Mouse (Mus musculus): ENCODE measurements around the gene Plek2. TPM values are rescaled to one million over a fixed set of nuclear protein-coding genes. Genes with fewer than 3 reads are reported as not detected.
"Not testable (repeated sequence)": the region's sequence is repeated elsewhere in the genome, so short reads cannot be mapped to it uniquely, and the experiment has no call there.

Gene Plek2
- polyA plus RNA-seq, 1 experiment: 0.22 TPM

DNA sequence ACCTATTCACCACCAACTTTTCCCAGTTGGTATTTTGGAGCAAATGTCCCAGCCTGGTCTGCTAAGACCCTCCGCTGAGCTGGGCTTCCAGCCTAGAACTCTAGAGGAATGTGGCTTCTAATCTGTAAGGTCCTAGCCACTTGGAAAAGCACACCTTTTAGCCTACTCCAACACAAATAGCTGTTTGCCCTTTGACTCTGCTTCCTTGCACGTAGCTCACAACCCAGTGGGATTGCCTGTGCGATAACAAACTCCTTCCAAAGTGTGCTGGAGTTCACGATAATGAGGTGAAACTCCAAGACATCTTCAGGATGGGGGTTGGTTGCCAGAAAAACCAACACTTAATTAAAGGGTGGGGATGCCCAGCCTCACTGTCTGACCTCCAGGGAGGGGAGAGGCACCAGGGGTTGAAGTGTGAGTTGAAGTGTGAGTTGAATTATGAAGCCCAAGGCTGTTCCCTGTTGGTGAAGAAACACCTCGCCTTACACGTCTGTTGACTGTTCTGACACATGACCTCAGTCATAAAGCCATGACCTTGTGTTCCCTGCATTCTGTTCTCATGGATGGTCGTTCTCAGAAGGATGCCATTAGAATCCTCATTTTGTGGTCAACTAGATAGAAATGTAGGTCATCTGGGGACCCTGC lies 32.8 kb upstream of the Plek2 start:
- H3K4me1 ChIP-seq (ENCODE audit: control insufficient read depth, insufficient read depth, low read length): no peaks in the 10 kb centered on the region
- no peaks in the 10 kb centered on the region for H3K27me3 ChIP-seq (ENCODE audit: control insufficient read depth, insufficient read depth, low read length)
- no peak for TF ChIP-seq POLR2A (IDR thresholded peaks at IDR 0.05; ENCODE audit: control insufficient read depth, low read depth, low read length)
- no peak overlapping the region for H3K27ac ChIP-seq (ENCODE audit: control insufficient read depth, insufficient read depth, low read depth, low read length)
- H3K4me3 ChIP-seq (ENCODE audit: control insufficient read depth, low read depth, low read length): no peak overlapping the region
- H3K36me3 ChIP-seq (ENCODE audit: control insufficient read depth, insufficient read depth, low read length): no peaks in the 10 kb centered on the region

DNA sequence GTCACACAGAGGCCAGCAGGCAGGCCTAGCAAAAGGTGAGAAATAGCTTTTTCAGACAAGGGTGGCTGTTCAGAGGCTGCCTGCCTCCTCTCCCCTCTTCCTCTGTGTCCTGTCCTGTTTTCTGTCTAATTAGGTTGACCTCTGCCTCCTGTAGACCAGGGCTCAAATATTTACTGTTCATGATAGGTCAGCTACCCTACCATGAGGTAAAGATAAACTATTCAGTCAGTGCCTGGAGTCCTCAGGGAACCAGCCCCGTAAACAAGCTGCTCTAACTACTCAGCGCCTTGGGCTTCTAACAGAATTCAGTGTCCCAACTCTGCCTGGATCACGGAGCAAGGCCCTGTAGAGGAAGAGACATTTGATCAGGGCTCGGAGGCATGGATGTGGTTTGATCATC lies 29.7 kb upstream of the Plek2 start:
- TF ChIP-seq CTCF (IDR thresholded peaks at IDR 0.05; ENCODE audit: control insufficient read depth, insufficient read depth, insufficient replicate concordance, low read depth, low read length) (no peak), POLR2A (IDR thresholded peaks at IDR 0.05; ENCODE audit: control insufficient read depth, low read depth, low read length) (no peak)
- H3K27ac ChIP-seq (ENCODE audit: control insufficient read depth, insufficient read depth, low read depth, low read length): no peak overlapping the region
- no peak overlapping the region for H3K4me3 ChIP-seq (ENCODE audit: control insufficient read depth, low read depth, low read length)
- no peaks in the 10 kb centered on the region for H3K27me3 ChIP-seq (ENCODE audit: control insufficient read depth, insufficient read depth, low read length)
- no peaks in the 10 kb centered on the region for H3K4me1 ChIP-seq (ENCODE audit: control insufficient read depth, insufficient read depth, low read length)
- no peaks in the 10 kb centered on the region for H3K36me3 ChIP-seq (ENCODE audit: control insufficient read depth, insufficient read depth, low read length)

DNA sequence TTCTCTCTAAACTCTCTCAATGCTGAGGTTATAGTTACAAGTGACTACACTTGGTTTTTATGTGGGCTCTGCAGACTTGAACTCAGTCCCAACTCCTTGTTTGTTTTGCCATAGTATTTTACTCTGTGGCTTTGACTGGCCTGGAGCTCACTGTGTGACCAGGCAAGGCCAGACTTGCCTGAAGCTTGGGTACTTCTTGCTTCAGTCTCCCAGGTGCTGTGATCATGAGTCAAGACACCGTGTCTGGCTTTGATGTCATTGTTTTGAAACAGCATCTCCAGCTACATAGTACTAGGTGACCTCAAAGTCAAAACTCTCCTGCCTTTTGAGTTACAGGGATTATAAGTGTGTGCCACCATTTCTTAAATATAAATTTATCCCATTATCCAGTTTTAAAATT lies 23.1 kb upstream of the Plek2 start:
- no peaks in the 10 kb centered on the region for H3K36me3 ChIP-seq (ENCODE audit: control insufficient read depth, insufficient read depth, low read length)
- no peak overlapping the region for H3K27ac ChIP-seq (ENCODE audit: control insufficient read depth, insufficient read depth, low read depth, low read length)
- H3K27me3 ChIP-seq (ENCODE audit: control insufficient read depth, insufficient read depth, low read length): no peaks in the 10 kb centered on the region
- TF ChIP-seq POLR2A (IDR thresholded peaks at IDR 0.05; ENCODE audit: control insufficient read depth, low read depth, low read length) (no peak), CTCF (IDR thresholded peaks at IDR 0.05; ENCODE audit: control insufficient read depth, insufficient read depth, insufficient replicate concordance, low read depth, low read length) (no peak)
- H3K4me3 ChIP-seq (ENCODE audit: control insufficient read depth, low read depth, low read length): no peak overlapping the region
- no peaks in the 10 kb centered on the region for H3K4me1 ChIP-seq (ENCODE audit: control insufficient read depth, insufficient read depth, low read length)

DNA sequence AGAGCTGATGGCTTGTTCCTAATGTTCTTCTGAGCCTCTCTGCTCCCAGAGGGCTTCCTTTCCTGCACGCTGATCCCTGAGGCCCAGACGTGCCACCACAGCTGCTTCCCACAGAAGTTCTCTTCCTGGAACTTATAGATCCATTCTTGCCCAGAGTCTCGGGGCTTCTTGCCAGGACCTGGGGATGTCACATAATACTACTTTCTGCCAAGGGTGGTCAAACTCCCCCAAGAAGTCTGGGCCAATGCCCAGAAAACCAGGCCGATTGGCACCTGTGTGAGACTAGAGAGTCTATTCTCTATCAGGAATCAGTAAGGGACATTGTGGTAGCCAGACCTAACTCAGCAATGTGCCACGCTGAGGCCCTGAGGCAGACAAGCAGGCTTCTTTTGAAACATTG lies 20.5 kb upstream of the Plek2 start:
- no peaks in the 10 kb centered on the region for H3K4me1 ChIP-seq (ENCODE audit: control insufficient read depth, insufficient read depth, low read length)
- TF ChIP-seq POLR2A (IDR thresholded peaks at IDR 0.05; ENCODE audit: control insufficient read depth, low read depth, low read length) (no peak), CTCF (IDR thresholded peaks at IDR 0.05; ENCODE audit: control insufficient read depth, insufficient read depth, insufficient replicate concordance, low read depth, low read length) (no peak)
- no peaks in the 10 kb centered on the region for H3K36me3 ChIP-seq (ENCODE audit: control insufficient read depth, insufficient read depth, low read length)
- H3K27ac ChIP-seq (ENCODE audit: control insufficient read depth, insufficient read depth, low read depth, low read length): no peak overlapping the region
- no peak overlapping the region for H3K4me3 ChIP-seq (ENCODE audit: control insufficient read depth, low read depth, low read length)
- no peaks in the 10 kb centered on the region for H3K27me3 ChIP-seq (ENCODE audit: control insufficient read depth, insufficient read depth, low read length)

DNA sequence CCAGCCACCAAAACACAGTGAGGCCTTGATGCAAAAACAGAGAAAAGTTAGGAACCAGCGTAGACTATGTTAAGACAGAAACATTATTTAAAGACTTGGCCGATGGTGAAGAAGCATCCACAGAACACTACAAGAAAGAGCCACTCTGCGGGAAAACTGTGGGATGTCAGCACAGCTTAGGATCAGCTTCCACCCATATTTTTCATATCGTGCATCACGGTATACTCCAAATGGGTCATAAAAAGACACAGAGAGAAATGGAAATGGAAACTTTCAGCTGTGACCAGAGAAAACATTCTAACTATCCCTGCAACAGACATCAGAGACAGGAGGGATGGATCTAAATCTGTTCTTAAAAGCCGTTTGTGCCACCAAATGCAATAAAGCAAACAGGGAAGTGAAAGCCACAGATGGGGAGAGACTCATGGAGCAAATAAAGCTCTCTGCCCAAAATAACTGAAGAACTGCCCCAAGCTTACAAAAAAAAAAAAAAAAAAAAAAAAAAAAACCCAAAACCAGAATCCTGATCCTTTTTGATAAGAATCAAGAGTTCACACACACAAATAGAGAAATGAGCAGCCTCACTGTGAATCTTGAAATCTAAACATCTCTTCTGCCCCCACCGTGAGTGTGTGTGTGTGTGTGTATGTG lies 16.9 kb upstream of the Plek2 start:
- Histone ChIP-seq H3K27ac (ENCODE audit: control insufficient read depth, insufficient read depth, low read depth, low read length) (no peak overlapping the region), H3K36me3 (ENCODE audit: control insufficient read depth, insufficient read depth, low read length) (no peaks in the 10 kb centered on the region), H3K27me3 (ENCODE audit: control insufficient read depth, insufficient read depth, low read length) (no peaks in the 10 kb centered on the region), H3K4me3 (ENCODE audit: control insufficient read depth, low read depth, low read length) (no peak overlapping the region), H3K4me1 (ENCODE audit: control insufficient read depth, insufficient read depth, low read length) (no peaks in the 10 kb centered on the region; the same call in 1 of the 2 replicates)
- TF ChIP-seq POLR2A (IDR thresholded peaks at IDR 0.05; ENCODE audit: control insufficient read depth, low read depth, low read length) (no peak), CTCF (IDR thresholded peaks at IDR 0.05; ENCODE audit: control insufficient read depth, insufficient read depth, insufficient replicate concordance, low read depth, low read length) (no peak)

DNA sequence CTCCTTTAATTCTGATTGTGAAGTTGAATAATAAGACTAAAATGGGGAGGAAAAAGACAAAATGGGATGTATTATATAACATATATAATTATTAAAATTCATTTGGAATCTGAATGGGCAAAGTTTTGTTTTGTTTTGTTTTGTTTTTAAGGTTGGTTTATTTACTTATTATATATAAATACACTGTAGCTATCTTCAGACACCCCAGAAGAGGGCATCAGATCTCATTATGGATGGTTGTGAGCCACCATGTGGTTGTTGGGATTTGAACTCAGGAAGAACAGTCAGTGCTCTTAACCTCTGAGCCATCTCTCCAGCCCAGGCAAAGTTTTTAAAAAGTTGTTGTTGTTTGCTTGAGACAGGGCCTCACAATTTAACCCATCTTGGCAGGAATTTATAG lies 16.2 kb upstream of the Plek2 start:
- not testable (repeated sequence) for H3K27me3 ChIP-seq (ENCODE audit: control insufficient read depth, insufficient read depth, low read length); H3K36me3 ChIP-seq (ENCODE audit: control insufficient read depth, insufficient read depth, low read length); H3K4me3 ChIP-seq (ENCODE audit: control insufficient read depth, low read depth, low read length); H3K27ac ChIP-seq (ENCODE audit: control insufficient read depth, insufficient read depth, low read depth, low read length); H3K4me1 ChIP-seq (ENCODE audit: control insufficient read depth, insufficient read depth, low read length)

DNA sequence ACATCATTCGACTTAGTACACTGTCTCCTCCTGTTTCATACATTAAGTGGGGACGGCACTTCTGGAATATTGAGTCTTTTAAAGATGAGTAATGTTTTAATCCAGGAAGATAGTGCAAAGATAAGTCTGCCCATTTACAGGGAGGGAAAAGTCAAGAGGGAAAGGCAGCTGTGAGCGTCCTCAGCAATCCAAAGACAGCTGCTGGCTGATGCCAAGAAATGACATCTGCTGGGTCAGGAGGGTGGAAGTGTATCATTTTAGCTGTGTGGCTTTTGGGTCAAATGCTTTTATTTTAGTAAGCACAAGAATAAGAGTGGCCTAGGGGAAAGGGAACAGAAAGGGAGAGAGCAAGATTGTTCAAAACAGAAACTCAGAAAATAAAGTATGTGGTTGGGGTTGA lies 15.3 kb upstream of the Plek2 start:
- no peak for TF ChIP-seq POLR2A (IDR thresholded peaks at IDR 0.05; ENCODE audit: control insufficient read depth, low read depth, low read length)

DNA sequence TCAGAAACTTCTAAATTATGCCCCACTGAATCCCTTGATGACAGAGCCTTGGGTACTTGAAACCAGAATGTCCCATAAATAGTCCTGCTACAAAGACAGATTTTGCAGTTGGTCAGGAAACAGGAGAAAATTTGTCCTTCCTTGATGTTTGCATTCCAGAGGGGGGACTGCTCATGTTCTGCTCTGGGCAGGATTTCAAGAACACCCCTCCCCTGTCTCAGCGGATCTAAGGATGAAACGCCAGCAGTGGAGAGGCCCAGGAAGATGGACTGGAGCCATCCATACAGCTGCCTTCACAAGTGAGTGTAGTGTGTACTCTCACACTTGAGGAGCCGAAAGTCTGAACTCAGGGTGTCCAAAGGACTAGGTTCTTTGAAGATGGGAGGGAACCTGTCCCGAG lies 14.7 kb upstream of the Plek2 start:
- Histone ChIP-seq H3K4me1 (ENCODE audit: control insufficient read depth, insufficient read depth, low read length) (no peaks in the 10 kb centered on the region; the same call in 1 of the 2 replicates), H3K36me3 (ENCODE audit: control insufficient read depth, insufficient read depth, low read length) (no peaks in the 10 kb centered on the region), H3K4me3 (ENCODE audit: control insufficient read depth, low read depth, low read length) (no peak overlapping the region), H3K27me3 (ENCODE audit: control insufficient read depth, insufficient read depth, low read length) (no peaks in the 10 kb centered on the region), H3K27ac (ENCODE audit: control insufficient read depth, insufficient read depth, low read depth, low read length) (no peak overlapping the region)
- TF ChIP-seq POLR2A (IDR thresholded peaks at IDR 0.05; ENCODE audit: control insufficient read depth, low read depth, low read length): no peak
- TF ChIP-seq CTCF (IDR thresholded peaks at IDR 0.05; ENCODE audit: control insufficient read depth, insufficient read depth, insufficient replicate concordance, low read depth, low read length): no peak

More for the DNA sequence above, 15.3 kb upstream of the Plek2 start:
- no peaks in the 10 kb centered on the region for H3K27me3 ChIP-seq (ENCODE audit: control insufficient read depth, insufficient read depth, low read length)
- H3K36me3 ChIP-seq (ENCODE audit: control insufficient read depth, insufficient read depth, low read length): no peaks in the 10 kb centered on the region
- no peak overlapping the region for H3K27ac ChIP-seq (ENCODE audit: control insufficient read depth, insufficient read depth, low read depth, low read length)
- H3K4me1 ChIP-seq (ENCODE audit: control insufficient read depth, insufficient read depth, low read length): no peaks in the 10 kb centered on the region; the same call in 1 of the 2 replicates
- H3K4me3 ChIP-seq (ENCODE audit: control insufficient read depth, low read depth, low read length): no peak overlapping the region

Data from testis, adult 2 months (tissue).